Mouse (Mus musculus) spleen, adult 2 months (tissue): Measurements from ENCODE around the gene Lrtm2. TPM values are rescaled to one million over a fixed set of nuclear protein-coding genes. Genes with fewer than 3 reads are reported as not detected.
"Not testable (repeated sequence)": the region's sequence is repeated elsewhere in the genome, so short reads cannot be mapped to it uniquely, and the experiment has no call there.

Experiments used
- DNase-seq, 2 experiments: peaks; one replicate each; pipeline versions ENCODE4 v3.0.0 to v3.0.0-alpha.2; 2012 to 2021; ENCODE audit warnings: low spot score in 2 of 2, low read depth in 1 of 2
- H3K27ac ChIP-seq: fragments of 200-500 bp; 2 replicates; pipeline ENCODE4 v1.5.1; 2012; ENCODE audit warnings: low read length, inconsistent platforms; ENCODE audit not compliant: insufficient read depth
- H3K27me3 ChIP-seq: fragments of 200-500 bp; 2 replicates; pipeline ENCODE4 v1.6.1; 2012; ENCODE audit warnings: mild to moderate bottlenecking, moderate library complexity, low read length, inconsistent platforms; ENCODE audit not compliant: control insufficient read depth, insufficient read depth
- H3K36me3 ChIP-seq: fragments of 200-500 bp; 2 replicates; pipeline ENCODE4 v1.6.1; 2012; ENCODE audit warnings: mild to moderate bottlenecking, low read length, inconsistent platforms; ENCODE audit not compliant: control insufficient read depth, insufficient read depth
- H3K4me1 ChIP-seq: fragments of 200-500 bp; 2 replicates; pipeline ENCODE4 v1.6.1; 2011; ENCODE audit warnings: inconsistent platforms; ENCODE audit not compliant: control insufficient read depth, insufficient read depth, insufficient read length
- H3K4me3 ChIP-seq: fragments of 200-500 bp; 2 replicates; pipeline ENCODE4 v1.5.1; 2011; ENCODE audit warnings: mild to moderate bottlenecking, inconsistent platforms; ENCODE audit not compliant: insufficient read depth, insufficient read length; ENCODE audit errors: extremely low read depth
- CTCF ChIP-seq: fragments of 200-500 bp; IDR thresholded peaks from 2 replicates; pipeline ENCODE4 v1.5.1; 2011; ENCODE audit warnings: mild to moderate bottlenecking, inconsistent platforms; ENCODE audit not compliant: insufficient read depth, insufficient read length, insufficient replicate concordance; ENCODE audit errors: extremely low read depth
- POLR2A ChIP-seq: fragments of 200-500 bp; IDR thresholded peaks from 2 replicates; pipeline ENCODE4 v1.6.1; 2011; ENCODE audit warnings: low read depth, low read length, inconsistent platforms
- whole genome bisulfite sequencing: fragments of 180-500 bp; shearing (Covaris S2); methylation state at CpG from one replicate; pipeline ENCODE4 v1.1.7; 2018; 5-methylcytosine and 5-hydroxymethylcytosine counted together
- polyA plus RNA-seq: library from polyadenylated mRNA; depleted of rRNA; stranded (reverse); fragments of >200 nt; gene quantifications from 2 replicates; pipeline ENCODE4 v1.2.3, GENCODE M21; 2012

Lrtm2 gene
- polyA plus RNA-seq, 1 experiment: 0.44 TPM

DNA sequence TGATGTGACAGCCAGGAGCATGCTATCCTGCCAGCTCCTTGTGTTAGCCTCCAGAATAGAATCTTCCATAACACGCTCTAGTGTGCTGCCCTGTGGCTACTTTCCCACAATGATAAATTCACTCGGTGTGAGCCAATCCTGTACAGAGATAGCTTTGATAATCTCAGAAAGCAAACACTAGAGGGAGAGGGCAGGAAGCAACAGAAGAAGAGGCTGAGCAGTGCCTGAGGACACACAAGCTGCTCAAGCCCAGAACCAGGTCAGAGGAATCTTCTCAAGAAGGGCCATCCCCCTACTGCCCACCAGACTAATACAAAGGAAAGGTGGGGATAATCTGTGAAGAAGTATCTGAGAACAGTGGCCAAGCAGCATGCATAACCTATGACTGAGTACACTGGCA, 36.8 kb upstream of the Lrtm2 start:
- DNase-seq: no peak
- Histone ChIP-seq H3K36me3 (peaks cover 21% of the 10 kb centered on the region), H3K27me3 (no peaks in the 10 kb centered on the region)

DNA sequence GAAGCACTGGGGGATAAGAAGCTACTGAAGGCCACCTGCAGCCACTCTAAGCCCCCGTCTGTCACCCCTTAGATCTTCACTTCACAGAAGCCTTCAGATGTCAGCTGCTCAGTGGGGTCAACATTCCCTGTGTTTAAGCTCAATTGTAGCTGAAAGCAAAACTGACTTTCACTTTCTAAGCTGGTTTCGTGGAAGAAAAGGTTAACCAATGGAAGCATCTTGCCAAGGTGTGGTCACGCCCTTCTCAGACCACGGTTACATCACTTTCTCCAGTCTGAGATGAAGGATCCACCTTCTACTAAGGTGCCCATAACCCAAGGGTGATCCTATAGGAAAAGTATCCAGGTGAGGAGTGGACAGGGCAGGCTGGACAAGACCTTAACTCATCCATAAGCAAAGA, 36.2 kb upstream of the Lrtm2 start:
- not testable (repeated sequence) for H3K27ac ChIP-seq, DNase-seq, H3K27me3 ChIP-seq, H3K4me3 ChIP-seq, H3K4me1 ChIP-seq
- WGBS: 50% methylated on average over 4 of the region's 4 CpGs
- H3K36me3 ChIP-seq: peaks cover 22% of the 10 kb centered on the region

More for the DNA sequence above, 36.8 kb upstream of the Lrtm2 start:
- H3K27ac ChIP-seq: no peak overlapping the region
- no peak overlapping the region for H3K4me3 ChIP-seq
- no peak for TF ChIP-seq CTCF
- no peak for TF ChIP-seq POLR2A
- no peaks in the 10 kb centered on the region; the same call in 1 of the 2 replicates for H3K4me1 ChIP-seq
- WGBS: 79% methylated on average over 2 of the region's 2 CpGs

DNA sequence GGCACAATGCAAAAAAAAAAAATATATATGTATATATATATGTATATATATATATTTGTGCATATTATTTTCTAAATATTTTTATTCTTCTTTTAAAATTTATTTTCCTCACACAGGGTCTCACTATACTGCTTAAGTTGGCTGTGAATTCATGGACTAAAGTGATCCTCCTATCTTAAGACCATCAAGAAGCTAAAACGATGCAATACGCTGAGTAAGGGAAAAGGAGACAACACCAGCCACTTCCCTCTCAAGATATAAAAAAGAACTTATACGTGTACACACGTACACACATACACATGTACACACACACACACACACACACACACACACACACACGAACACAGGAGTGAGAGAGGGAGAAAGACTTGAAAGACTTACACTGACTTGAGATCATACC, 33.0 kb upstream of the Lrtm2 start:
- H3K27me3 ChIP-seq: no peaks in the 10 kb centered on the region
- TF ChIP-seq CTCF: no peak
- no peak for TF ChIP-seq POLR2A
- peaks cover 26% of the 10 kb centered on the region for H3K36me3 ChIP-seq
- no peak overlapping the region for H3K27ac ChIP-seq
- no peak overlapping the region for H3K4me3 ChIP-seq
- 85% methylated on average over 5 of the region's 5 CpGs for WGBS
- no peak for DNase-seq
- H3K4me1 ChIP-seq: no peaks in the 10 kb centered on the region; the same call in 1 of the 2 replicates

DNA sequence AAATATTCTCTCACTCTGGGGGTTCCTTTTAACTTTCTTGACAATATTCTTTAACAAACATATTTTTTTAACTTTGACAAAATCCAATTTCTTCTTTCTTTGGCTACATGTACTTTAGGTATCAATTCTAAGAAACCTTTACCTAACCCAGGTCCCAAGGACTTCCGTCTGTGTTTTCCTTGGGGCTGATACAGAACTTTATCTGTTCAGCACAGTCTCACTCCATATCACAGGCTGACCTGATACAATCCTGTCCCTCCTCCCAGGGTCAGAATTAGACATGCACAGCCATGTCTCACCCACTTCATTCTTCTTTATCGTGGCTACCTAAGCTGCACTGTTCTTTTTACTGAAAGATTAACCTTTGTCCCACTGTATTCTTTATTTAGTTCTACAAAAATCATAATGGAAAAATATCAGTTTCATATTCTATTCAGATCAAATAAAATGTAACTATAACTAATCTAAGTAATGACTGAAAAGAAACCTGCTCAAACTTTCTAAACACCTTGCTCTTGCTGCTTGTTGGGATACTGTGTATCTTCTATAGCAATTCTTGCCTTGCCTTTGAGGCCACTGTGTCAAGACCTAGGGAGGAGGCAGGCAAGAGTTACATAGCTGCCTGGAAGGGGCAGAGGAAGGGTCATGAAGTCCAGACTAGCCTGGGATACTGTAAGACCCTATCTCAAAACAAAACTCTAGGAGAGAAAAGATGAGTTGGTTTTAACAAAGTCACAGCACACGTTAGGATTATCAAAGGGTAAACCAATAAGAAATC, 30.5 kb upstream of the Lrtm2 start:
- H3K27me3 ChIP-seq: no peaks in the 10 kb centered on the region
- WGBS: 87% methylated on average over 3 of the region's 3 CpGs
- peaks cover 34% of the 10 kb centered on the region for H3K36me3 ChIP-seq
- no peak overlapping the region for H3K27ac ChIP-seq
- no peak overlapping the region for H3K4me3 ChIP-seq
- no peak for DNase-seq
- no peak for TF ChIP-seq POLR2A
- no peaks in the 10 kb centered on the region for H3K4me1 ChIP-seq

DNA sequence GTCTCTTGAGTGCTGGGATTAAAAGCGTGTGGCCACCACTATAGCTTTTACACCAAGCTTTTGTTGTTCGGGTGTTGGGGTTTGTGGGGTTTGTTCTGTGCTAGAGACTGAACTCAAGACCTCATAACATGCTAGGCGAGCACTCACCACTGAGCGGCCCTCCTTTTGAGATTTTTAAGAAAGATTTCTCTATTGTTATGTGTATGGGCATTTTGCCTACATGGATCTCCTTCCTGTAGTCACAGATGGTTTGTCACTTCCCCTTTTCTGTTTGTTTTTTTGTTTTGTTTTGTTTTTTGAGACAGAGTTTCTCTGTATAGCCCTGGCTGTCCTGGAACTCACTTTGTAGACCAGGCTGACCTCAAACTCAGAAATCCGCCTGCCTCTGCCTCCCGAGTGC, 29.7 kb upstream of the Lrtm2 start:
- not testable (repeated sequence) for H3K27me3 ChIP-seq, H3K4me3 ChIP-seq, H3K4me1 ChIP-seq, DNase-seq, H3K27ac ChIP-seq
- peaks cover 41% of the 10 kb centered on the region for H3K36me3 ChIP-seq
- WGBS: 79% methylated on average over 6 of the region's 6 CpGs

DNA sequence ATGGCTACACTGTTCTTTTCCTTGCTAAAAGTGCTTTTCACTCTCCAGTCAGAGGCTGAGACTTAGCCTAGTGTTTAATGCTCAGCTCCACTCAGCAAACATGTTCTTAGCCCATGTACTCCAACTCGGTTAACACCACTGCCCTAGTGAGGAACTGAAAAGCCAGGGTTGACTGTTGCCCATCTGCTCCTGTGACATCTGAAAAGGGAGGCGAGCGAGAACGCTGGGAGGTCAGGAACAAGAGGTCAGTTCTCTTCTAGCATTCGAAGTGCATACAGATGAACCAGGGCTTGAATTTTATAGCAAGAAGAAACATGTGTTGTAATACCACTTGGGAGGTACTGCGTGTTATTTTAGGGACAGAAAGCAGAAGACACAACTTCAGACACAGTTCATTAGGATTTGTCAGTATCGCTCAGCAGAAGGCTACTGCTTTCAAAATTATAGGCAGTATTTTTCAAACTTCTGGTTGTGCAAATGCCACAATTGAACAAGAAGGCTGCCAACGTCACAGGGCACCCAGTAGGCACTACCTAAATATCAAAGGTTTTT, 27.5 kb upstream of the Lrtm2 start:
- DNase-seq: no peak
- Histone ChIP-seq H3K27ac (no peak overlapping the region), H3K36me3 (peaks cover 40% of the 10 kb centered on the region), H3K4me3 (no peak overlapping the region), H3K4me1 (no peaks in the 10 kb centered on the region), H3K27me3 (no peaks in the 10 kb centered on the region)
- TF ChIP-seq CTCF: no peak
- no peak for TF ChIP-seq POLR2A
- 86% methylated on average over 8 of the region's 8 CpGs for WGBS

DNA sequence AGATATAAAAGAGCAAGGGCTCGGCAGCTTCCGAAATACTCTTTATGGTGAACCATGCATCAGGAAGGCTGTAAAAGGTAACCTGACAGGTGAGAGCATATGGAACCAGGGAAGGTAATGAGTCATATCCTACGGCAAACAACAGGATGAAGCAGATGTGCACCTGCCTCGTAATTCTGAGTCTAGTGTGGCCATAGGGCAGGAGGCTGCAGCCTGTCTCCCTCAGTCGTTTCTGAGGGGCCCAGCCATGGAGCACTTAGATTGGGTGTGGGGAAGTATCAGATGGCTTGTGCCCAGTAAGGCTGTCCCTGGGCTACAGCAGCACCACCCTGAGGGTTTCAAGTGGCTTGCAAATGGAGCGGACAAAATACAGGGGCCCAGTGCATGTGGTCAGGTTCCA, 21.9 kb upstream of the Lrtm2 start:
- Histone ChIP-seq H3K4me1 (no peaks in the 10 kb centered on the region; the same call in 1 of the 2 replicates), H3K27ac (no peak overlapping the region), H3K4me3 (no peak overlapping the region), H3K36me3 (peaks cover 21% of the 10 kb centered on the region), H3K27me3 (no peaks in the 10 kb centered on the region)
- TF ChIP-seq POLR2A (no peak), CTCF (no peak)
- DNase-seq: no peak
- WGBS: 87% methylated on average over 6 of the region's 6 CpGs
